Mouse (Mus musculus) neural tube, embryonic 13.5 days (tissue): Measurements from ENCODE around the gene Hmgcll1. TPM values are rescaled to one million over a fixed set of nuclear protein-coding genes. Genes with fewer than 3 reads are reported as not detected.
A peak's percentile ranks its signal among the peaks of the same experiment; 100 is the strongest.
"Not testable (repeated sequence)": the region's sequence is repeated elsewhere in the genome, so short reads cannot be mapped to it uniquely, and the experiment has no call there.

Experiments used
- ATAC-seq: fragments of 200-750 bp; cut with Nextera tagmentation; 2 replicates; pipeline ENCODE4 v1.8.0; 2017; ENCODE audit warnings: low read depth, mild to moderate bottlenecking, moderate TSS enrichment, moderate library complexity
- H3K27ac ChIP-seq: fragments of 300-500 bp; sonication (generic); replicated peaks from 2 replicates; pipeline ENCODE4 v1.5.1; 2015; ENCODE audit warnings: moderate library complexity, mild to moderate bottlenecking, inconsistent platforms
- H3K27me3 ChIP-seq: fragments of 300-500 bp; sonication (generic); 2 replicates; pipeline ENCODE4 v1.6.1; 2015; ENCODE audit warnings: mild to moderate bottlenecking, inconsistent platforms
- H3K36me3 ChIP-seq: fragments of 300-500 bp; sonication (generic); 2 replicates; pipeline ENCODE4 v1.6.1; 2015; ENCODE audit warnings: mild to moderate bottlenecking, inconsistent platforms
- H3K4me1 ChIP-seq: fragments of 300-500 bp; sonication (generic); replicated peaks from 2 replicates; pipeline ENCODE4 v1.6.1; 2015; ENCODE audit warnings: inconsistent platforms
- H3K4me2 ChIP-seq: fragments of 300-500 bp; sonication (generic); 2 replicates; pipeline ENCODE4 v1.6.1; 2015; ENCODE audit warnings: inconsistent platforms, mild to moderate bottlenecking, moderate library complexity
- H3K4me3 ChIP-seq: fragments of 300-500 bp; sonication (generic); 2 replicates; pipeline ENCODE4 v1.5.1; 2015; ENCODE audit warnings: mild to moderate bottlenecking, inconsistent platforms
- H3K9ac ChIP-seq: fragments of 300-500 bp; sonication (generic); 2 replicates; pipeline ENCODE4 v1.6.1; 2015; ENCODE audit warnings: moderate library complexity, mild to moderate bottlenecking, inconsistent platforms
- H3K9me3 ChIP-seq: fragments of 300-500 bp; sonication (generic); 2 replicates; pipeline ENCODE4 v1.6.1; 2016; ENCODE audit warnings: inconsistent platforms
- WGBS: fragments of 180-500 bp; shearing (Covaris S2); methylation state at CpG from one replicate; pipeline ENCODE4 v1.1.7; 2015; 5-methylcytosine and 5-hydroxymethylcytosine counted together
- polyA plus RNA-seq: library from polyadenylated mRNA; unstranded; fragments of >200 nt; fragmentation: Nextera tagmentation; extraction: Ambion mirVana; gene quantifications from 2 replicates; pipeline ENCODE4 v1.2.1, GENCODE M21; 2015

Gene Hmgcll1
- polyA plus RNA-seq, 1 experiment from 2014 or later: 22.5 TPM

DNA sequence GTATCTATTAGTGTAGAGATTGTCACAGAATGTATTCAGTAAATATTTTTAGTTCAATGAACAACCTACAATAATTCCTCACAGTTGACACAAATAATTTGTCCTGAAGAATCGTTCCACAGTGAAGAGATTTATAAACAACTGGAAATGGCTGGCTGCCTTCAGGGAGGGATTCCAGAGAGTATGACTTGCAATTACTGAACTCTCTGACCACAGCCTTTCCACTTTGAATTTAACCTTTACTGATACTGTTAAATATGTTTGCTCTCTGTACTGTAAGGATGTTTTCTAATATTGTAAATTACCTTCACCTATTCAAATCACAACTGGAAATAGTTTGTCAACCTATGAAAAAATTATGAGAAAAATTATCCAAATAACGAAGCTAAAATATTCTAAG lies 76.9 kb downstream of the Hmgcll1 start:
- Histone ChIP-seq H3K9me3 (no peaks in the 10 kb centered on the region), H3K4me2 (no peak overlapping the region), H3K36me3 (no peaks in the 10 kb centered on the region), H3K4me1 (no peaks in the 10 kb centered on the region), H3K27me3 (no peaks in the 10 kb centered on the region), H3K27ac (no peak overlapping the region), H3K9ac (no peak overlapping the region), H3K4me3 (no peak overlapping the region)
- ATAC-seq: no peak
- 71% methylated on average over 2 of the region's 2 CpGs for WGBS

DNA sequence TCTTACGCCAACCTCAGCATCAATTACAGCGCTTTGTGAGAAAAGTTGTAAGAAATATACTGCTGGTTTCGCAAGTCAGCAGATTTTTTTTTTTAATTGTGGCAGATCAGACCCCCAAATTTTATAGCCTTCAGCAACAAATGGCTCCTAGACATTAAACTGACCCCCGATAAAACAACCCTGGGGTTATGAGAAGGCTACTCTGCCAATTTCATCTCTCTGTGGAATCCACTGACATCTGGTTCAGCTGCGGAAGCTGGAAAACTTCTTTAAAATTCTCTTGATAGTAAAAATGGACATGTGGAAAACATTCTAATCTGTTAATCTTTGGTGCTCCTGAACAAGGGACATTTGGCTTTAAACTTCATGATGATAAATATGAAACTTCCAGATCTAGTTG lies 82.6 kb downstream of the Hmgcll1 start:
- H3K36me3 ChIP-seq: no peaks in the 10 kb centered on the region
- no peak overlapping the region for H3K4me3 ChIP-seq
- H3K4me1 ChIP-seq: no peaks in the 10 kb centered on the region
- no peaks in the 10 kb centered on the region for H3K9me3 ChIP-seq
- 83% methylated on average over 5 of the region's 5 CpGs for WGBS
- no peaks in the 10 kb centered on the region for H3K27me3 ChIP-seq
- H3K4me2 ChIP-seq: no peak overlapping the region
- ATAC-seq: no peak
- no peak overlapping the region for H3K27ac ChIP-seq
- no peak overlapping the region for H3K9ac ChIP-seq

GRCm38 (mm10) chr9:76099981-76100380 lies 85.3 kb downstream of the Hmgcll1 start:
- H3K4me2 ChIP-seq: no peak overlapping the region
- H3K27me3 ChIP-seq: no peaks in the 10 kb centered on the region
- H3K27ac ChIP-seq: no peak overlapping the region
- H3K4me3 ChIP-seq: no peak overlapping the region
- 79% methylated on average over 3 of the region's 3 CpGs for WGBS
- H3K36me3 ChIP-seq: no peaks in the 10 kb centered on the region
- H3K9me3 ChIP-seq: no peaks in the 10 kb centered on the region
- no peaks in the 10 kb centered on the region for H3K4me1 ChIP-seq
- no peak overlapping the region for H3K9ac ChIP-seq
- no peak for ATAC-seq

- not testable (repeated sequence) for H3K36me3 ChIP-seq, H3K27ac ChIP-seq, H3K4me2 ChIP-seq, H3K4me1 ChIP-seq, H3K9ac ChIP-seq, H3K4me3 ChIP-seq, H3K27me3 ChIP-seq, H3K9me3 ChIP-seq, ATAC-seq
- 72% methylated on average over 1 of the region's 1 CpGs for WGBS
Observed at GRCm38 (mm10) chr9:76104416-76104815, 89.8 kb downstream of the Hmgcll1 start.

- Histone ChIP-seq H3K9me3 (no peaks in the 10 kb centered on the region), H3K27me3 (no peaks in the 10 kb centered on the region), H3K27ac (no peak overlapping the region), H3K4me1 (no peaks in the 10 kb centered on the region), H3K4me3 (no peak overlapping the region), H3K4me2 (no peak overlapping the region), H3K36me3 (no peaks in the 10 kb centered on the region), H3K9ac (no peak overlapping the region)
- WGBS: 90% methylated on average over 5 of the region's 5 CpGs
- ATAC-seq: no peak
Observed at GRCm38 (mm10) chr9:76104846-76105245, 90.2 kb downstream of the Hmgcll1 start.

- not testable (repeated sequence) for H3K9ac ChIP-seq, H3K27me3 ChIP-seq, H3K4me1 ChIP-seq, H3K4me3 ChIP-seq, H3K9me3 ChIP-seq, H3K4me2 ChIP-seq, ATAC-seq, H3K27ac ChIP-seq, H3K36me3 ChIP-seq
- 4% methylated on average over 2 of the region's 2 CpGs for WGBS
Observed at GRCm38 (mm10) chr9:76122888-76123287, 108.2 kb downstream of the Hmgcll1 start.

DNA sequence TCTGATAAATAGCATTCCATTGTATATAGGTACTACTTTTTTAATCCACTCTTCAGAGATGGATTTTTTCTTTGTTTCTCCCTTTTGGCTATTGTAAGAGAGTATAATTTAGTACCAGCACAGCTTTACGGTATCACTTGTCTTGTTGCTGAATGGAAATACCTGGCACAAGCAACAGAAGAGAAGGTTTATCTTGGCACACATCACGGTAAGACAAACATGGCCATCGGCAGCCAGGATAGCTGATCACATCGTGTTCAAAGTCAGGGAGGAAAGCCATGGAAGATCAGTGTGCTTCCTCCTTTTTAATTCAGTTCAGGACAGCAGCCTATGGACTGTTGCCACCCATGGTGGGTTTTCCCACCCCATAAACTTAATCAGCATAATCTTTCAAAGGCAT lies 109.6 kb downstream of the Hmgcll1 start:
- H3K27me3 ChIP-seq: no peaks in the 10 kb centered on the region
- no peaks in the 10 kb centered on the region for H3K4me1 ChIP-seq
- ATAC-seq: no peak
- H3K36me3 ChIP-seq: no peaks in the 10 kb centered on the region
- H3K4me3 ChIP-seq: no peak overlapping the region
- 78% methylated on average over 4 of the region's 4 CpGs for WGBS
- no peak overlapping the region for H3K27ac ChIP-seq
- H3K4me2 ChIP-seq: no peak overlapping the region
- H3K9ac ChIP-seq: no peak overlapping the region
- H3K9me3 ChIP-seq: no peaks in the 10 kb centered on the region

DNA sequence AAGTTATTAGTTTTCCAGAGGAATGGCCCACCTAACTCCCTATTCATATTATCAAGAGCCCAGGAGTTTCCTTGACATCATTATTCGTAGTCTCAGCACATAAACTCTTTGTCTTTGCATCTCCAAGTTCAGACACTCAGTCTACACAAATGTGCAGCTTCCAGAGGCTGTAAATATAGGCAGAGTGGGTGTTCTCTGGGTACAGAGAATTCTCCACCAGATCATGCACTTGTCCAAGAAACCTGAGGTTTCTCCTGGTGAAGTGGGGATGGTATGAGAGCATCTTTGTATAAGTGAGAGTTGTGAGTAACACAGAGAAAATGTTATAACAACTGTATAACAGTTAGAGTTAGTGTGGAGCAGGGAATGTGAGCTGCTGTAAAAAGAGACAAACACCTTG lies 114.7 kb downstream of the Hmgcll1 start:
- Histone ChIP-seq H3K4me2 (no peak overlapping the region), H3K9ac (no peak overlapping the region), H3K27me3 (no peaks in the 10 kb centered on the region), H3K4me3 (no peak overlapping the region), H3K36me3 (no peaks in the 10 kb centered on the region), H3K27ac (no peak overlapping the region), H3K9me3 (no peaks in the 10 kb centered on the region), H3K4me1 (no peaks in the 10 kb centered on the region)
- WGBS: 76% methylated on average over 1 of the region's 1 CpGs
- no peak for ATAC-seq

- no peaks in the 10 kb centered on the region for H3K9me3 ChIP-seq
- H3K4me3 ChIP-seq: no peak overlapping the region
- H3K27me3 ChIP-seq: no peaks in the 10 kb centered on the region
- H3K36me3 ChIP-seq: no peaks in the 10 kb centered on the region
- no peak overlapping the region for H3K4me2 ChIP-seq
- WGBS: 78% methylated on average over 6 of the region's 6 CpGs
- ATAC-seq: no peak
- H3K4me1 ChIP-seq: no peaks in the 10 kb centered on the region
- no peak overlapping the region for H3K27ac ChIP-seq
- H3K9ac ChIP-seq: no peak overlapping the region
Observed at GRCm38 (mm10) chr9:76134042-76134441, 119.4 kb downstream of the Hmgcll1 start.

DNA sequence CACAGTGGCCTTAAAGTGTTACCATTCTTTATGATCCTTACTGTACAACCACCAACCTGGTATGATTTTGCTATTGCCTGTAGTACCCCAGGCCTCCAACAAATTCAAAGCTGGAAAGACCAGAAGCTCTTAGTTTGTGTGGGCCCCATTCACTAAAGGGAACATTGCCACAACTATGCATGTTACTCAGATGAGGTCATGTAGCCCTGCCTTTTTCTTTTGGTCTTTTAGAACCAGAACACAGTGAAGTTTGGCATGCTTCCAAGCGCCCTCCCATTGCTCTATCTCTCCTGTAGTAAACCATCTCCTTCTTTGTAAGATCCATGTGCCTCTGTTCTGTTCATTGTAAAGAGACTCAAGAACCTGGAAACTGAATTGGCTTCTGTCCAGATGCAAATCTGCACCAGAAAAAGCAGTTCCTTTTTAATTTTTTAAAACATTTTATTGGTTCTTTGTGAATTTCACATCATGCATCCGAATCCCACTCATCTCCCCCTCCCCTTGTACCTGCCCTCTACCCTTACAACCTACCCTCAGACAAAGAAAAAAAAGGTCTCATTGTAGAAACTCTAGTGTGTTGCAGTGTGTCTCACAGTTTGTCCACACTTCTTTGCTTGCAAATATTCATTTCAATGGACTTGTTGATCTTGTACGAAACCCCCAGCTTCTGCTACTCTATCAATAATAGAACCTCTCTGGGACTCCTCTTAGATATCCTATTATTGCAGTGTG lies 123.9 kb downstream of the Hmgcll1 start:
- 69% methylated on average over 3 of the region's 3 CpGs for WGBS
- H3K36me3 ChIP-seq: no peaks in the 10 kb centered on the region
- H3K9me3 ChIP-seq: no peaks in the 10 kb centered on the region
- no peaks in the 10 kb centered on the region for H3K4me1 ChIP-seq
- peak; percentile 59; the same call in 1 of the 2 replicates for ATAC-seq
- no peak overlapping the region for H3K4me3 ChIP-seq
- no peak overlapping the region for H3K9ac ChIP-seq
- no peak overlapping the region for H3K4me2 ChIP-seq
- H3K27me3 ChIP-seq: no peaks in the 10 kb centered on the region
- no peak overlapping the region for H3K27ac ChIP-seq

- ATAC-seq: no peak
- 69% methylated on average over 3 of the region's 3 CpGs for WGBS
- no peak overlapping the region for H3K4me2 ChIP-seq
- no peaks in the 10 kb centered on the region for H3K36me3 ChIP-seq
- no peaks in the 10 kb centered on the region for H3K9me3 ChIP-seq
- H3K27ac ChIP-seq: no peak overlapping the region
- no peaks in the 10 kb centered on the region for H3K27me3 ChIP-seq
- no peaks in the 10 kb centered on the region for H3K4me1 ChIP-seq
- H3K4me3 ChIP-seq: no peak overlapping the region
- H3K9ac ChIP-seq: no peak overlapping the region
Observed at GRCm38 (mm10) chr9:76145593-76145992, 130.9 kb downstream of the Hmgcll1 start.

- H3K27ac ChIP-seq: no peak overlapping the region
- H3K4me3 ChIP-seq: no peak overlapping the region
Observed at GRCm38 (mm10) chr9:76162446-76162845, 147.8 kb downstream of the Hmgcll1 start.

DNA sequence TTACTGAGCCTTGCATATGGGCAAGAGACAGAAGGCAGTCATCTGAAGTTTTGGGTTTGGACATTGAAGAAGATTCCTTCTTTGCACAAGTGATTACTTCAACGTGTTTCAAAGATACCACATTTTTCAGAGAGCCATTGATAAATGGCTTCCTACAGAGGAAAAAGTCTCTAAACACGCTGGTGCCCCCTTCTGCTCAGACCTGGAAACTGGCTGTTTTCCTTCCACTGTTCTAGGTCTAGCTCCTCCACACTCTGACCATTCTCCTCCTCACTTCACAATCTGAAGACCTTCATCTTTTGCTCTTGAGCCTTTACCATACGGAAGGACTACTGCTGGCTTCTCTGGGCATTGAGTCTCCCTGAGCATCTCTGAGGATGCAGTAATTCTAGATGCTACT lies 153.7 kb downstream of the Hmgcll1 start:
- no peak overlapping the region for H3K4me2 ChIP-seq
- H3K27me3 ChIP-seq: no peaks in the 10 kb centered on the region
- no peaks in the 10 kb centered on the region for H3K4me1 ChIP-seq
- H3K27ac ChIP-seq: no peak overlapping the region
- no peaks in the 10 kb centered on the region for H3K36me3 ChIP-seq
- no peaks in the 10 kb centered on the region for H3K9me3 ChIP-seq
- 55% methylated on average over 3 of the region's 3 CpGs for WGBS
- no peak overlapping the region for H3K4me3 ChIP-seq
- no peak overlapping the region for H3K9ac ChIP-seq
- no peak for ATAC-seq

More at GRCm38 (mm10) chr9:76162446-76162845, 147.8 kb downstream of the Hmgcll1 start:
- no peaks in the 10 kb centered on the region for H3K27me3 ChIP-seq
- no peaks in the 10 kb centered on the region for H3K4me1 ChIP-seq
- no peaks in the 10 kb centered on the region for H3K36me3 ChIP-seq
- no peaks in the 10 kb centered on the region for H3K9me3 ChIP-seq
- 70% methylated on average over 8 of the region's 8 CpGs for WGBS
- ATAC-seq: no peak
- H3K9ac ChIP-seq: no peak overlapping the region
- H3K4me2 ChIP-seq: no peak overlapping the region
